Mouse (Mus musculus) E14TG2a.4 (cell line): ENCODE data around the gene Extl2.

ENCODE experiments used
- CTCF ChIP-seq: conservative IDR thresholded peaks from 2 replicates; pipeline ENCODE4 v1.5.1; 2014; ENCODE audit warnings: low read length
- NANOG ChIP-seq: IDR thresholded peaks from 2 replicates; pipeline ENCODE4 v1.6.1; 2014; ENCODE audit warnings: borderline replicate concordance, low read length, mixed read lengths
- POU5F1 ChIP-seq: IDR thresholded peaks from 2 replicates; pipeline ENCODE4 v1.6.1; 2014; ENCODE audit warnings: low read length, borderline replicate concordance

- TF ChIP-seq CTCF (no peak), POU5F1 (no peak), NANOG (no peak)
Observed at GRCm38 (mm10) chr3:116026996-116027395, 19.7 kb downstream of the Extl2 start.
